Mouse (Mus musculus): ENCODE data around the gene Atp6v1g2. TPM values are rescaled to one million over a fixed set of nuclear protein-coding genes. Genes with fewer than 3 reads are reported as not detected.

Gene Atp6v1g2
- 2.2 and 3.7 TPM in 2 replicates for polyA plus RNA-seq (2012; rRNA removed; ENCODE audit: low replicate concordance)

DNA sequence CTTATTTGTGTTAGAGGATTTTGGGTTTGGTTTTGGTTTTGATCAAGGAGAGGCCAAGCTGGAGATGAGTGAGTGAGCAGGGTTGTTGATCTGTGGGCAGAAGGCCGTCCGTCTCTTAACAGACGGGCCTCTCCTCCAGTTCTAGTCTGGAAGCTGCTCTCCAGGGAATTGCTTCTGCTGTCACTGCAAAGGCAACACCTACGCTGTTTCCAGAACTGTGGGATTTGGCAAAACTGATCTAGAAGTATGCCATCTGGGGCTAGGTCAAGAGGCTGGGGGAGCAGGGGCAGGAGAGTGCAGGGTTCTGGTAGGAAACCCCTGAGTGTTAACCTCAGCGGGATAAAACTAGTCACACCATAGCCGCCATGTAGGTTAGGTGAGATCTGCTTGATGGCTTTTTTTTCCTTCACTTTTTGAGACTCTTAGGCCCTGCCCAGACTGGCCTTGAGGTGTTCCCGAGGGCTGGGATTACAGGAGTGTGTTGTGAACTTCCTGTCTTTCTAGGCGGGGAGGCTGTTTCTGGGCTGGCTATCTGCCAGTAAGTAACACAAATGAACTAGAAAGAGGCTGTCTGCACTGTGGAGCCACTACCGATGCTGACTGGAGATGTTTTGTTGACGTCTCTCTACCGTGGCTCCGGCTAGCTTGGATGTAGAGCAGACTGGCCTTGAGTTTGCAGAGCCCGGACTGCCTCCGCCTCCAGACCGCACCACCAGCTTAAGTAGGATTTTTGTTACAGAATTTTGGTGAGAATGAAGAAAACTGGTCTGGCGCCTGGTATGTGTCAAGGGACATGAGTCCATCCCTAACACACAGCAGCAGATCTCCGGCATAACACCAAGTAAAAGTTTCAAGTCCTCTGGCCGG is at the start of gene Atp6v1g2:
Gene Atp6v1g2, plus strand, starts transcription at position 547 of the 867 bp plus-strand sequence.

DNA sequence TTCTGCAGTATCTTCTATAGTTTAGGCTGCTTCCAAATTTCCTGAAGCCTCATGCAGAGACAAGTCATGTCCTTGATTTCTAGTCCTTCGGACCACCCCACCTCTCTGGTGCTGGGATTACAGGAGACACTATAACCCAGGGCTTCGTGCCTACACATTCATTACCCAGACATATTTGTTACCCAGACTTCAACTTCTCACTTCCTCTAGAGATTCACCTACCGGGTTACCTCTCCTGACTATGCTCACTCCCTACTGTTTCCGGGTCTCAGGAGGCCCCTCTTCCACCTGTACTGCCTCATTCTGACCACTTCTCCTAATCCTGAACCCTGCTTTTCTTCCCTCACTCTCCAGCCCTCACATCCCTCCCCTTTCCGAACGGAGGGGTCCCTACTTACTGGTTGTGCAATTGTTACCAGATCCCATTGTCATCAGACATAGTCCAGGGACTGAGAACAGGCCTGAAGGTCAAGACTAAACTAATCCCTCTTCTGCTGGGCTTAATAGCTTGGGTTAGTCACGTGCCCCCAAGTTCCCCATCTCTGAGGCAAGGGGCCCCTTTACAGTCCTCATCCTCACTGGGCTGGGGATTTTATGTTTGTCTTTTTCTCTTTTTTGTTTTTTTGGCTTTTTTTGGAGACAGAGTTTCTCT is 45.4 kb upstream of the Atp6v1g2 start, which contains the start of gene Lst1:
Gene Lst1, minus strand, starts transcription at position 481 of the 652 bp plus-strand sequence.

GRCm38 (mm10) chr17:35193881-35194843 is 39.3 kb upstream of the Atp6v1g2 start, which contains the start of gene Ltb:
Gene Ltb, plus strand, starts transcription at chr17:35194439.

GRCm38 (mm10) chr17:35201787-35202186 is 31.7 kb upstream of the Atp6v1g2 start, which contains the start of gene Tnf:
Gene Tnf, minus strand, starts transcription at chr17:35202007.

GRCm38 (mm10) chr17:35204494-35205379 is 28.7 kb upstream of the Atp6v1g2 start, which contains the start of gene Lta:
Gene Lta, minus strand, starts transcription at chr17:35205351.

DNA sequence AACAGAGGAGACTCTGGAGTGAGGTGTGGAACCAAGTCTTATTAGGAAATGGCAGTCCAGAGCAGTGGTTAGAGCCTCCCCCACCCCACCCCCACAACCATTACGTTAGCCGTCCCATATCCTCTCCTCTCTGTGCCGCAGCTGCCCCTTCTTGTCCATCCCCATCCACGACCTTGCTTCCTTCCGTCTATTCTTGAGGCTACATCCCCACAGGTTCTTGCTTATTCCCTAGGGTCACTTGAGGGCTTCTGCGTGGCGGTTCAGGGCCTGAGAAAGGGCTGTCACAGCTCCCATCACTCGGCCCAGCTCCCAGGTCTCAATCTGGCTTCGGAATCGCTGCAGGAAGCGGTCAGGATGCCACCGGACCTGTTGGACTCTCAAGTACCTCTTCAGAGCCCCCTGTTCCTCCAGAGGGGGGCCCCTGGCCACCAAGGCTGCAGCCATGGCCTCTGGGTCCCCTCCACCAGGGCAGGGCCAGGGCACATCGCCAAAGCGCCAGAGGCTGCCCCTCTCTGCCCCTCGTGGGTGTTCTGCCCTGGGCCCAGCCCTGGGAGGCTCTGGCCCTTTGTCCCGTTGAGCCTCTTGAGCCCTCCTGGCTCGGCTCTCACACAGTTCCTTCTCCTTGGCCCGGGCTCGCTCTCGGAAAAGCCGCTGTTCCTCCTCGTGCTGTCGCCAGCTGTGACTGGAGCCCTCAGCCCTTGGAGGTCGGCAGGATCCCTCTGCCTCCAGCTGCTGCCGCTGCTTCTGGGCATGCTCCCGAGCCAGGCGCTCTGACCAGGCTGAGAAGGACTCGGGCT is 13.1 kb upstream of the Atp6v1g2 start, which contains the start of gene Gm16181:
Gene Gm16181, plus strand, starts transcription at position 679 of the 797 bp plus-strand sequence.

DNA sequence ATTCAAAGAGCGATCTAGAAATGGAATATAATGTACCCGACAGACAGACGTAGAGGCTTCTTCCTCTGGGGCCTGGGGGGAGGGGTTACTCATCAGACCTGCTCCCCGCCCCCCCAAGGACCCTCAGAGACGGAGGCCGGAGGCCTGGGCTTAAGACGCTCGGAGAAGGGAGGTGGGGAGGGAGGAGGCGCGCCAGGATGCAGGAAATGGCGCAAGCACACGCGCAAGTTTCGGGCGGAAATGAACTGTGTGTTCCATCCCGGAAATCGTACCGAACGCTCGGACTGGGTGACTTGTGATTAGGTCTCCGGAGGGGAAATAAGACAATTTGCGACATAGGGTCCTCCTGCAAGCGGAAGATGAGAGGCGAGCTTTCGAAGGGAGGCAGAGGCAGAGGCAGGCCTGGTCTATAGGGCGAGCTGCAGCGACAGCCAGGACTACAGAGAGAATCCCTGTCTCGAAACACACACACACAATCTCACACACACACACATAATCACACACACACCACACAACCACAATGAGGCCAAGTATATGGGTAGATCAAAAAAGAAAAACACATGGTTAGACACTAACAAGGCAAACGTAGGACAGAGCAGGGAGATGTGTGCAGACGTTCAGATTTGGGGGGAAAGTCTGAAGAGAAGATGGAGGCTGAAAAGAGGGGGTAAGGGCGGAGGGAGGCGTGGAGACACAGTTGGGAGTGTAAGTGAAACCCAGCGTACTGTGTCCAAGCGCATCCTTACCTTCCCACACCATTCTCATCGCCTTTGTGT is 2.3 kb downstream of the Atp6v1g2 start, which contains the start of gene Nfkbil1:
Gene Nfkbil1, minus strand, starts transcription at position 179 of the 776 bp plus-strand sequence.

GRCm38 (mm10) chr17:35241305-35242014 is 8.0 kb downstream of the Atp6v1g2 start, which contains the start of gene Ddx39b:
Gene Ddx39b, plus strand, starts transcription at chr17:35241746.

DNA sequence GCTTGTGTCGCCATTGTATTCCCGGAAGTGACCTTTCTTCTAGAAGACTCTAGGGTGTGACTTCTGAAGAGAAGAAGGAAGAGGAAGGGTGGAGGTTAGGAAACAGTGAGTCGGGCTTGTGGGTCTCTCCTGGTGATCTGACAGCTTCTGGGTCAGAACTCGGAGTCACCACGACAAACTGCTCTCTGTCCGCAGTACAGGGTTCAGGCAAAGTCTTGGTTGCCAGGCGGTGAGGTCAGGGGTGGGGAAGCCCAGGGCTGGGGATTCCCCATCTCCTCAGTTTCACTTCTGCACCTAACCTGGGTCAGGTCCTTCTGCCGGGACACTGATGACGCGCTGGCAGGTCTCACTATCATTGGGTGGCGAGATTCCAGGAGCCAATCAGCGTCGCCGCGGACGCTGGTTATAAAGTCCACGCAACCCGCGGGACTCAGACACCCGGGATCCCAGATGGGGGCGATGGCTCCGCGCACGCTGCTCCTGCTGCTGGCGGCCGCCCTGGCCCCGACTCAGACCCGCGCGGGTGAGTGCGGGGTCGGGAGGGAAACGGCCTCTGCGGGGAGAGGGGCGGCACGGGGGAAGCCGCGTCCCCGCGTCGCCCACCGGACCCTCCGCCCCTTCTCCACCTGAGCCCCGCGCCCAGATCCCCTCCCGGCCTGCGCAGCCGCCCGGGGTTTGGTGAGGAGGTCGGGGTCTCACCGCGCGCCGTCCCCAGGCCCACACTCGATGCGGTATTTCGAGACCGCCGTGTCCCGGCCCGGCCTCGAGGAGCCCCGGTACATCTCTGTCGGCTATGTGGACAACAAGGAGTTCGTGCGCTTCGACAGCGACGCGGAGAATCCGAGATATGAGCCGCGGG is 29.4 kb downstream of the Atp6v1g2 start, which contains the start of gene H2-D1:
Gene H2-D1, plus strand, starts transcription at position 67 of the 859 bp plus-strand sequence.

Other genes with a start within 250 kb of the Atp6v1g2 start
- 142 and 150 TPM in 2 replicates for gene Vars, start 232.7 kb upstream of the Atp6v1g2 start, polyA plus RNA-seq (2012; rRNA removed; ENCODE audit: low replicate concordance)
- 1.6 and 2.0 TPM in 2 replicates for gene Vwa7, start 217.1 kb upstream of the Atp6v1g2 start, polyA plus RNA-seq (2012; rRNA removed; ENCODE audit: low replicate concordance)
- gene Sapcd1, start 205.6 kb upstream of the Atp6v1g2 start, polyA plus RNA-seq (2012; rRNA removed; ENCODE audit: low replicate concordance), result 0.41 and 0.69 TPM in 2 replicates
- 2.0 and 5.6 TPM in 2 replicates for gene Msh5, start 186.9 kb upstream of the Atp6v1g2 start, polyA plus RNA-seq (2012; rRNA removed; ENCODE audit: low replicate concordance)
- 133 and 202 TPM in 2 replicates for gene Clic1, start 183.7 kb upstream of the Atp6v1g2 start, polyA plus RNA-seq (2012; rRNA removed; ENCODE audit: low replicate concordance)
- gene Ddah2, start 174.6 kb upstream of the Atp6v1g2 start, polyA plus RNA-seq (2012; rRNA removed; ENCODE audit: low replicate concordance), result 13.4 and 17.5 TPM in 2 replicates
- gene Ly6g6c, start 168.3 kb upstream of the Atp6v1g2 start, polyA plus RNA-seq (2012; rRNA removed; ENCODE audit: low replicate concordance), result 0.85 and 7.5 TPM in 2 replicates
- gene Mpig6b, start 167.5 kb upstream of the Atp6v1g2 start, polyA plus RNA-seq (2012; rRNA removed; ENCODE audit: low replicate concordance), result 0.18 and 0.55 TPM in 2 replicates
- gene Ly6g6e, start 156.8 kb upstream of the Atp6v1g2 start, polyA plus RNA-seq (2012; rRNA removed; ENCODE audit: low replicate concordance), result 0.15 and 29.8 TPM in 2 replicates
- gene Ly6g6d, start 155.6 kb upstream of the Atp6v1g2 start, polyA plus RNA-seq (2012; rRNA removed; ENCODE audit: low replicate concordance), result 5.8 and 13.6 TPM in 2 replicates
- 3.3 and 4.6 TPM in 2 replicates for gene Ly6g6f, start 148.1 kb upstream of the Atp6v1g2 start, polyA plus RNA-seq (2012; rRNA removed; ENCODE audit: low replicate concordance)
- 135 and 240 TPM in 2 replicates for gene Abhd16a, start 144.4 kb upstream of the Atp6v1g2 start, polyA plus RNA-seq (2012; rRNA removed; ENCODE audit: low replicate concordance)
- not detected in 2 replicates for gene Ly6g5c, start 125.4 kb upstream of the Atp6v1g2 start, polyA plus RNA-seq (2012; rRNA removed; ENCODE audit: low replicate concordance)
- 1.7 TPM in 2 replicates for gene Ly6g5b, start 118.2 kb upstream of the Atp6v1g2 start, polyA plus RNA-seq (2012; rRNA removed; ENCODE audit: low replicate concordance)
- gene Gpank1, start 112.2 kb upstream of the Atp6v1g2 start, polyA plus RNA-seq (2012; rRNA removed; ENCODE audit: low replicate concordance), result 15.1 and 26.1 TPM in 2 replicates
- gene Csnk2b, start 111.6 kb upstream of the Atp6v1g2 start, polyA plus RNA-seq (2012; rRNA removed; ENCODE audit: low replicate concordance), result 334 and 557 TPM in 2 replicates
- 21.5 and 30.6 TPM in 2 replicates for gene D17H6S53E, start 107.3 kb upstream of the Atp6v1g2 start, polyA plus RNA-seq (2012; rRNA removed; ENCODE audit: low replicate concordance)
- 0.25 TPM in 2 replicates for gene Apom, start 101.6 kb upstream of the Atp6v1g2 start, polyA plus RNA-seq (2012; rRNA removed; ENCODE audit: low replicate concordance)
- gene Bag6, start 98.5 kb upstream of the Atp6v1g2 start, polyA plus RNA-seq (2012; rRNA removed; ENCODE audit: low replicate concordance), result 179 and 180 TPM in 2 replicates
- 388 and 529 TPM in 2 replicates for gene Prrc2a, start 68.8 kb upstream of the Atp6v1g2 start, polyA plus RNA-seq (2012; rRNA removed; ENCODE audit: low replicate concordance)
- 0.76 TPM in 1 of 2 replicates, not detected in the other for gene Aif1, start 57.6 kb upstream of the Atp6v1g2 start, polyA plus RNA-seq (2012; rRNA removed; ENCODE audit: low replicate concordance)
- 6.5 and 24.6 TPM in 2 replicates for gene Lst1, start 45.2 kb upstream of the Atp6v1g2 start, polyA plus RNA-seq (2012; rRNA removed; ENCODE audit: low replicate concordance)
- 6.3 and 41.5 TPM in 2 replicates for gene Ltb, start 39.2 kb upstream of the Atp6v1g2 start, polyA plus RNA-seq (2012; rRNA removed; ENCODE audit: low replicate concordance)
- gene Tnf, start 31.7 kb upstream of the Atp6v1g2 start, polyA plus RNA-seq (2012; rRNA removed; ENCODE audit: low replicate concordance), result 1.5 and 1.8 TPM in 2 replicates
- 0.70 and 1.1 TPM in 2 replicates for gene Lta, start 28.3 kb upstream of the Atp6v1g2 start, polyA plus RNA-seq (2012; rRNA removed; ENCODE audit: low replicate concordance)
- gene Gm16181, start 12.8 kb upstream of the Atp6v1g2 start, polyA plus RNA-seq (2012; rRNA removed; ENCODE audit: low replicate concordance), result not detected in 2 replicates
- 27.0 and 39.7 TPM in 2 replicates for gene Nfkbil1, start 2.1 kb downstream of the Atp6v1g2 start, polyA plus RNA-seq (2012; rRNA removed; ENCODE audit: low replicate concordance)
- 147 and 156 TPM in 2 replicates for gene Ddx39b, start 8.1 kb downstream of the Atp6v1g2 start, polyA plus RNA-seq (2012; rRNA removed; ENCODE audit: low replicate concordance)
- gene H2-D1, start 29.1 kb downstream of the Atp6v1g2 start, polyA plus RNA-seq (2012; rRNA removed; ENCODE audit: low replicate concordance), result 447 and 1,433 TPM in 2 replicates
- gene H2-Q1, start 86.7 kb downstream of the Atp6v1g2 start, polyA plus RNA-seq (2012; rRNA removed; ENCODE audit: low replicate concordance), result 28.5 and 65.5 TPM in 2 replicates
- 350 and 1,003 TPM in 2 replicates for gene H2-Q2, start 108.6 kb downstream of the Atp6v1g2 start, polyA plus RNA-seq (2012; rRNA removed; ENCODE audit: low replicate concordance)
- 97.7 and 164 TPM in 2 replicates for gene H2-Q4, start 146.0 kb downstream of the Atp6v1g2 start, polyA plus RNA-seq (2012; rRNA removed; ENCODE audit: low replicate concordance)
- gene H2-Q6, start 191.2 kb downstream of the Atp6v1g2 start, polyA plus RNA-seq (2012; rRNA removed; ENCODE audit: low replicate concordance), result 16.0 and 40.0 TPM in 2 replicates
- 49.5 and 117 TPM in 2 replicates for gene H2-Q7, start 205.5 kb downstream of the Atp6v1g2 start, polyA plus RNA-seq (2012; rRNA removed; ENCODE audit: low replicate concordance)
- 11.4 and 14.5 TPM in 2 replicates for gene H2-Q10, start 236.4 kb downstream of the Atp6v1g2 start, polyA plus RNA-seq (2012; rRNA removed; ENCODE audit: low replicate concordance)